ENCODE assay signal across 22 mouse cellular contexts in the genomic region with DNA sequence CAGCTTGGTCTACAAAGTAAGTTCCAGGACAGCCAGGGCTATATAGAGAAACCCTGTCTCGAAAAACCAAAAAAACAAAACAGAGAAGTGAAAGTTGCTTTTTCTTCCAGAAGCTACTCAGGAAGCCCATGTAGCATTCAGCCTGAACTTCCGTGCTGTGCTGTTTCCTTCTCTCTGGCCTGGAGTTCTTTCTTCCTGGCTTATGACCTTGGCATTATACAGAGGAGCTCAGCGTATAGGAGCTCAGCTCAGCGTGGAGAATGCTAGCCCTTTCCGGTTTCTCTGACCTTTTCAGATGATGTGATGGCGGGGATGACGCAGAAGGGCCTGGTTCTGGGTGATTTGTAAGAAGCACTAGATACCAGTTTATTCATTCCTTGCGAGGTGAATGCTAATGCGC. TPM values are rescaled to one million over a fixed set of nuclear protein-coding genes. Genes with fewer than 3 reads are reported as not detected.
A peak's percentile ranks its signal among the peaks of the same experiment; 100 is the strongest.
DNase-seq lines count a peak whose midpoint lies in the region; ATAC-seq lines count a peak whose summit lies in the region.
"Had no signal": no experiment of that assay in that cellular context is flagged by ENCODE, and none has a peak within 500 bp of the region (broad histone marks: within the 10 kb centered on the region; RNA-seq: fewer than 3 reads in every experiment).

No protein-coding gene starts in this region.

- no peak overlapping the region for H3K27ac ChIP-seq in heart, embryonic 10.5 days
- no peak overlapping the region for H3K27ac ChIP-seq in midbrain, embryonic 15.5 days
- H3K27ac ChIP-seq in forebrain, embryonic 11.5 days (ENCODE audit: low read depth, low read length) = no peak overlapping the region
- H3K27ac ChIP-seq: embryonic facial prominence, embryonic 13.5 days; lung, embryonic 15.5 days; stomach, postnatal 0 days had no signal

- no peaks in the 10 kb centered on the region for H3K27me3 ChIP-seq in heart, embryonic 10.5 days (ENCODE audit: insufficient read depth, poor library complexity, severe bottlenecking)
- H3K27me3 ChIP-seq in midbrain, embryonic 15.5 days (replicated peaks) = no peaks in the 10 kb centered on the region
- H3K27me3 ChIP-seq in forebrain, embryonic 11.5 days (ENCODE audit: control insufficient read depth, insufficient read depth, low read length) = no peaks in the 10 kb centered on the region
- H3K27me3 ChIP-seq: embryonic facial prominence, embryonic 13.5 days; lung, embryonic 15.5 days had no signal

- H3K36me3 ChIP-seq in heart, embryonic 10.5 days = no peaks in the 10 kb centered on the region
- H3K36me3 ChIP-seq in midbrain, embryonic 15.5 days (replicated peaks) = no peaks in the 10 kb centered on the region
- no peaks in the 10 kb centered on the region for H3K36me3 ChIP-seq in forebrain, embryonic 11.5 days (ENCODE audit: control insufficient read depth, insufficient read depth, low read length)
- H3K36me3 ChIP-seq: embryonic facial prominence, embryonic 13.5 days; lung, embryonic 15.5 days had no signal

- H3K4me3 ChIP-seq in heart, embryonic 10.5 days = no peak overlapping the region
- H3K4me3 ChIP-seq in midbrain, embryonic 15.5 days = no peak overlapping the region
- H3K4me3 ChIP-seq in forebrain, embryonic 11.5 days (ENCODE audit: low read depth, low read length) = no peak overlapping the region
- H3K4me3 ChIP-seq: embryonic facial prominence, embryonic 13.5 days; lung, embryonic 15.5 days; myocyte had no signal

- DNase-seq in heart, adult 11 months = peak; percentile 95
- DNase-seq in heart, embryonic 10.5 days (ENCODE audit: low spot score) = no peak
- DNase-seq in B cell, adult 2 months = peak; percentile 28 to 29
- peak; percentile 27 for DNase-seq in brain, adult 2 months (ENCODE audit: low read depth, low spot score)
- DNase-seq in forebrain, embryonic 11.5 days (ENCODE audit: low spot score) = no peak
- DNase-seq: cerebellum, postnatal 36 days; gastrocnemius, postnatal 10 days; heart, postnatal 36 days; kidney, adult 9 months; kidney, postnatal 4 days; layer of hippocampus, postnatal 36 days; right cerebral cortex, adult 18-20 months; thymus, postnatal 25 days had no signal

- WGBS in heart, embryonic 10.5 days = 83% methylated on average over 9 of the region's 9 CpGs
- WGBS in midbrain, embryonic 15.5 days = 71% methylated on average over 9 of the region's 9 CpGs
- 83% methylated on average over 9 of the region's 9 CpGs for WGBS in forebrain, embryonic 11.5 days

- H3K4me2 ChIP-seq in midbrain, embryonic 15.5 days = no peak overlapping the region
- no peak overlapping the region for H3K4me2 ChIP-seq in forebrain, embryonic 11.5 days (ENCODE audit: low read depth, low read length, severe bottlenecking)
- H3K4me2 ChIP-seq: embryonic facial prominence, embryonic 13.5 days; heart, embryonic 11.5 days; lung, embryonic 15.5 days; midbrain, embryonic 11.5 days had no signal

- no peaks in the 10 kb centered on the region for H3K9me3 ChIP-seq in heart, embryonic 10.5 days
- no peaks in the 10 kb centered on the region for H3K9me3 ChIP-seq in midbrain, embryonic 15.5 days
- H3K9me3 ChIP-seq in forebrain, embryonic 11.5 days (ENCODE audit: control insufficient read depth, low read length) = no peaks in the 10 kb centered on the region
- H3K9me3 ChIP-seq: embryonic facial prominence, embryonic 13.5 days; lung, embryonic 15.5 days had no signal

- H3K4me1 ChIP-seq in heart, embryonic 10.5 days = peaks cover 13% of the 10 kb centered on the region; the same call in 1 of the 2 replicates
- no peaks in the 10 kb centered on the region for H3K4me1 ChIP-seq in midbrain, embryonic 15.5 days
- no peaks in the 10 kb centered on the region for H3K4me1 ChIP-seq in forebrain, embryonic 11.5 days (replicated peaks; ENCODE audit: control insufficient read depth, insufficient read depth, low read length)
- H3K4me1 ChIP-seq: embryonic facial prominence, embryonic 13.5 days; lung, embryonic 15.5 days had no signal

- no peak overlapping the region for H3K9ac ChIP-seq in midbrain, embryonic 15.5 days
- no peak overlapping the region for H3K9ac ChIP-seq in forebrain, embryonic 11.5 days (ENCODE audit: low read length)
- H3K9ac ChIP-seq: embryonic facial prominence, embryonic 13.5 days; lung, embryonic 15.5 days had no signal

- peak; percentile 63 for ATAC-seq in megakaryocyte progenitor cell, adult 5-6 weeks (replicated peaks; ENCODE audit: poor library complexity)
- ATAC-seq in midbrain, embryonic 15.5 days (replicated peaks) = no peak
- no peak for ATAC-seq in forebrain, embryonic 11.5 days (replicated peaks; ENCODE audit: low FRiP score)
- ATAC-seq: activated CD4-positive, CD25-positive, alpha-beta regulatory T cell, adult 4 months had no signal

RNA-seq across cellular contexts. Expression of gene Slc25a3, which starts 13.5 kb away (rescaled TPM):
- 602 and 803 TPM in 2 replicates for polyA plus RNA-seq in heart, embryonic 10.5 days (2016; fragmentation: Nextera tagmentation; extraction: Ambion mirVana)
- total RNA-seq in megakaryocyte progenitor cell, adult 5-6 weeks (2015) = 664 and 680 TPM in 2 replicates
- total RNA-seq in megakaryocyte progenitor cell, adult 5-6 weeks (2017) = 231 and 244 TPM in 2 replicates
- polyA plus RNA-seq in midbrain, embryonic 15.5 days (2015; fragmentation: Nextera tagmentation; extraction: Ambion mirVana) = 542 and 550 TPM in 2 replicates
- 399 and 404 TPM in 2 replicates for polyA plus RNA-seq in forebrain, embryonic 11.5 days (2014; fragmentation: Nextera tagmentation; extraction: Ambion mirVana)

RNA-seq across cellular contexts. Expression of gene Tmpo, which starts 43.7 kb away (rescaled TPM):
- 142 and 192 TPM in 2 replicates for polyA plus RNA-seq in heart, embryonic 10.5 days (2016; fragmentation: Nextera tagmentation; extraction: Ambion mirVana)
- total RNA-seq in megakaryocyte progenitor cell, adult 5-6 weeks (2015) = 266 and 302 TPM in 2 replicates
- 461 and 467 TPM in 2 replicates for total RNA-seq in megakaryocyte progenitor cell, adult 5-6 weeks (2017)
- 106 and 110 TPM in 2 replicates for polyA plus RNA-seq in midbrain, embryonic 15.5 days (2015; fragmentation: Nextera tagmentation; extraction: Ambion mirVana)
- 433 and 456 TPM in 2 replicates for polyA plus RNA-seq in forebrain, embryonic 11.5 days (2014; fragmentation: Nextera tagmentation; extraction: Ambion mirVana)

RNA-seq across cellular contexts. Expression of gene Ikbip, which starts 54.7 kb away (rescaled TPM):
- polyA plus RNA-seq in heart, embryonic 10.5 days (2016; fragmentation: Nextera tagmentation; extraction: Ambion mirVana) = 39.1 and 39.2 TPM in 2 replicates
- 17.1 TPM in 2 replicates for total RNA-seq in megakaryocyte progenitor cell, adult 5-6 weeks (2015)
- total RNA-seq in megakaryocyte progenitor cell, adult 5-6 weeks (2017) = 23.1 and 26.9 TPM in 2 replicates
- polyA plus RNA-seq in midbrain, embryonic 15.5 days (2015; fragmentation: Nextera tagmentation; extraction: Ambion mirVana) = 17.6 and 17.7 TPM in 2 replicates
- 19.8 and 22.7 TPM in 2 replicates for polyA plus RNA-seq in forebrain, embryonic 11.5 days (2014; fragmentation: Nextera tagmentation; extraction: Ambion mirVana)

RNA-seq across cellular contexts. Expression of gene Apaf1, which starts 54.8 kb away (rescaled TPM):
- 17.7 and 17.8 TPM in 2 replicates for polyA plus RNA-seq in heart, embryonic 10.5 days (2016; fragmentation: Nextera tagmentation; extraction: Ambion mirVana)
- 68.3 and 71.6 TPM in 2 replicates for total RNA-seq in megakaryocyte progenitor cell, adult 5-6 weeks (2015)
- total RNA-seq in megakaryocyte progenitor cell, adult 5-6 weeks (2017) = 35.0 and 40.7 TPM in 2 replicates
- 21.4 and 24.7 TPM in 2 replicates for polyA plus RNA-seq in midbrain, embryonic 15.5 days (2015; fragmentation: Nextera tagmentation; extraction: Ambion mirVana)
- polyA plus RNA-seq in forebrain, embryonic 11.5 days (2014; fragmentation: Nextera tagmentation; extraction: Ambion mirVana) = 29.4 and 30.2 TPM in 2 replicates

Comparison
In these comparisons a context has a peak if more than half of its experiments do, and no peak if none do; other contexts are left out.
1. DNase-seq: peak in heart, adult 11 months (single experiment), B cell, adult 2 months (2 of 2) and brain, adult 2 months (single experiment); none in heart, embryonic 10.5 days (single experiment) and forebrain, embryonic 11.5 days (single experiment).